Mouse (Mus musculus): ENCODE data around the gene Lrrc40.

Lrrc40 gene

GRCm38 (mm10) chr3:158036329-158036988 lies at the start of gene Lrrc40, which contains the start of gene Srsf11:
Gene Lrrc40 (plus strand): TSS chr3:158036662.
Gene Srsf11 (minus strand): TSS chr3:158036639.
- peak; percentile 92 to 94 for DNase-seq (ENCODE audit: low read depth in 2 of 2, low spot score in 2 of 2)

- no peak for DNase-seq (ENCODE audit: low read depth in 2 of 2, low spot score in 2 of 2)
Measured at GRCm38 (mm10) chr3:157993322-157993721, 43.1 kb upstream of the Lrrc40 start.

GRCm38 (mm10) chr3:157995726-157996125 lies 40.7 kb upstream of the Lrrc40 start:
- DNase-seq (ENCODE audit: low read depth in 2 of 2, low spot score in 2 of 2): no peak

- no peak for DNase-seq (ENCODE audit: low read depth in 2 of 2, low spot score in 2 of 2)
Measured at GRCm38 (mm10) chr3:157998742-157999369, 37.6 kb upstream of the Lrrc40 start.

GRCm38 (mm10) chr3:158008647-158009046 lies 27.8 kb upstream of the Lrrc40 start:
- no peak for DNase-seq (ENCODE audit: low read depth in 2 of 2, low spot score in 2 of 2)

GRCm38 (mm10) chr3:158009762-158010320 lies 26.6 kb upstream of the Lrrc40 start:
- DNase-seq (ENCODE audit: low read depth in 2 of 2, low spot score in 2 of 2): no peak

- peak; percentile 88 for DNase-seq (ENCODE audit: low read depth in 2 of 2, low spot score in 2 of 2)
Measured at GRCm38 (mm10) chr3:158031371-158031925, 5.0 kb upstream of the Lrrc40 start.

- no peak for DNase-seq (ENCODE audit: low read depth in 2 of 2, low spot score in 2 of 2)
Measured at GRCm38 (mm10) chr3:158032106-158032505, 4.4 kb upstream of the Lrrc40 start.

- DNase-seq (ENCODE audit: low read depth in 2 of 2, low spot score in 2 of 2): no peak
Measured at GRCm38 (mm10) chr3:158035866-158036265, 596 bp upstream of the Lrrc40 start.

- DNase-seq (ENCODE audit: low read depth in 2 of 2, low spot score in 2 of 2): no peak
Measured at GRCm38 (mm10) chr3:158038106-158038505, 1.6 kb downstream of the Lrrc40 start.

GRCm38 (mm10) chr3:158040755-158041154 lies 4.3 kb downstream of the Lrrc40 start:
- no peak for DNase-seq (ENCODE audit: low read depth in 2 of 2, low spot score in 2 of 2)

GRCm38 (mm10) chr3:158049508-158049907 lies 13.0 kb downstream of the Lrrc40 start:
- no peak for DNase-seq (ENCODE audit: low read depth in 2 of 2, low spot score in 2 of 2)

GRCm38 (mm10) chr3:158060621-158061291 lies 24.3 kb downstream of the Lrrc40 start:
- no peak for DNase-seq (ENCODE audit: low read depth in 2 of 2, low spot score in 2 of 2)

- DNase-seq (ENCODE audit: low read depth in 2 of 2, low spot score in 2 of 2): no peak
Measured at GRCm38 (mm10) chr3:158061811-158062523, 25.5 kb downstream of the Lrrc40 start.

- DNase-seq (ENCODE audit: low read depth in 2 of 2, low spot score in 2 of 2): no peak
Measured at GRCm38 (mm10) chr3:158065256-158065655, 28.8 kb downstream of the Lrrc40 start.

GRCm38 (mm10) chr3:158067916-158068315 lies 31.5 kb downstream of the Lrrc40 start:
- DNase-seq (ENCODE audit: low read depth in 2 of 2, low spot score in 2 of 2): no peak

GRCm38 (mm10) chr3:158068613-158069263 lies 32.3 kb downstream of the Lrrc40 start:
- no peak for DNase-seq (ENCODE audit: low read depth in 2 of 2, low spot score in 2 of 2)

- no peak for DNase-seq (ENCODE audit: low read depth in 2 of 2, low spot score in 2 of 2)
Measured at GRCm38 (mm10) chr3:158075004-158075403, 38.5 kb downstream of the Lrrc40 start.

GRCm38 (mm10) chr3:158076685-158077379 lies 40.4 kb downstream of the Lrrc40 start:
- no peak for DNase-seq (ENCODE audit: low read depth in 2 of 2, low spot score in 2 of 2)

- DNase-seq (ENCODE audit: low read depth in 2 of 2, low spot score in 2 of 2): no peak
Measured at GRCm38 (mm10) chr3:158077380-158077772, 40.9 kb downstream of the Lrrc40 start.
